Mouse (Mus musculus): ENCODE results near the gene Idnk. TPM values are rescaled to one million over a fixed set of nuclear protein-coding genes. Genes with fewer than 3 reads are reported as not detected.
"Not testable (repeated sequence)": the region's sequence is repeated elsewhere in the genome, so short reads cannot be mapped to it uniquely, and the experiment has no call there.

Gene Idnk
- total and polyA plus RNA-seq, 3 experiments = 14.8 to 63.2 (median 46.7) TPM

GRCm38 (mm10) chr13:58129687-58130246 lies 27.7 kb upstream of the Idnk start:
- no peak for ATAC-seq (ENCODE audit: extremely low read depth, insufficient number of reproducible peaks, low FRiP score, poor library complexity, severe bottlenecking)
- H3K27me3 ChIP-seq (ENCODE audit: insufficient read depth, low read length) = peaks cover 3% of the 10 kb centered on the region; the same call in 1 of the 2 replicates
- TF ChIP-seq GATA2 (IDR thresholded peaks at IDR 0.05; ENCODE audit: borderline replicate concordance, low read depth, low read length) = no peak
- TF ChIP-seq CTCF (IDR thresholded peaks at IDR 0.05; ENCODE audit: low read depth, low read length) = no peak
- no peak for TF ChIP-seq TAL1 (conservative IDR thresholded peaks at IDR 0.05; ENCODE audit: low read depth, low read length)
- TF ChIP-seq POLR2AphosphoS5 (IDR thresholded peaks at IDR 0.05; ENCODE audit: insufficient replicate concordance, low read depth, low read length) = no peak
- no peak for TF ChIP-seq GATA1 (IDR thresholded peaks at IDR 0.05; ENCODE audit: borderline replicate concordance, low read length)

GRCm38 (mm10) chr13:58131692-58132091 lies 25.8 kb upstream of the Idnk start:
- TF ChIP-seq TAL1 (conservative IDR thresholded peaks at IDR 0.05; ENCODE audit: low read depth, low read length) (no peak), CTCF (IDR thresholded peaks at IDR 0.05; ENCODE audit: low read depth, low read length) (no peak), POLR2AphosphoS5 (IDR thresholded peaks at IDR 0.05; ENCODE audit: insufficient replicate concordance, low read depth, low read length) (no peak), GATA2 (IDR thresholded peaks at IDR 0.05; ENCODE audit: borderline replicate concordance, low read depth, low read length) (no peak), GATA1 (IDR thresholded peaks at IDR 0.05; ENCODE audit: borderline replicate concordance, low read length) (no peak)
- Histone ChIP-seq H3K4me3 (ENCODE audit: low read depth, low read length) (no peak overlapping the region), H3K9me3 (replicated peaks) (peaks cover 16% of the 10 kb centered on the region), H3K27me3 (ENCODE audit: insufficient read depth, low read length) (peaks cover 5% of the 10 kb centered on the region), H3K36me3 (replicated peaks) (peaks cover 9% of the 10 kb centered on the region), H3K4me1 (ENCODE audit: insufficient read depth, low read depth, low read length) (peaks cover 18% of the 10 kb centered on the region)
- no peak for DNase-seq (ENCODE audit: low spot score)
- ATAC-seq (ENCODE audit: extremely low read depth, insufficient number of reproducible peaks, low FRiP score, poor library complexity, severe bottlenecking) = no peak

More at GRCm38 (mm10) chr13:58129687-58130246, 27.7 kb upstream of the Idnk start:
- Histone ChIP-seq H3K4me1 (ENCODE audit: insufficient read depth, low read depth, low read length) (peaks cover 27% of the 10 kb centered on the region), H3K4me3 (ENCODE audit: low read depth, low read length) (peak overlapping the region; percentile 98), H3K9me3 (replicated peaks) (peaks cover 5% of the 10 kb centered on the region), H3K36me3 (replicated peaks) (peaks cover 18% of the 10 kb centered on the region)
- peak; percentile 45 for DNase-seq (ENCODE audit: low spot score)

GRCm38 (mm10) chr13:58146603-58147002 lies 10.8 kb upstream of the Idnk start:
- H3K9me3 ChIP-seq (replicated peaks); ATAC-seq (ENCODE audit: extremely low read depth, insufficient number of reproducible peaks, low FRiP score, poor library complexity, severe bottlenecking); H3K36me3 ChIP-seq (replicated peaks); DNase-seq (ENCODE audit: low spot score); H3K4me3 ChIP-seq (ENCODE audit: low read depth, low read length): not testable (repeated sequence)
- peaks cover 27% of the 10 kb centered on the region for H3K27me3 ChIP-seq (ENCODE audit: insufficient read depth, low read length)
- peaks cover 15% of the 10 kb centered on the region for H3K4me1 ChIP-seq (ENCODE audit: insufficient read depth, low read depth, low read length)

- DNase-seq (ENCODE audit: low spot score) (no peak), ATAC-seq (ENCODE audit: extremely low read depth, insufficient number of reproducible peaks, low FRiP score, poor library complexity, severe bottlenecking) (no peak)
- Histone ChIP-seq H3K36me3 (replicated peaks) (no peaks in the 10 kb centered on the region), H3K4me3 (ENCODE audit: low read depth, low read length) (no peak overlapping the region), H3K4me1 (ENCODE audit: insufficient read depth, low read depth, low read length) (peaks cover 15% of the 10 kb centered on the region), H3K27me3 (ENCODE audit: insufficient read depth, low read length) (peaks cover 31% of the 10 kb centered on the region), H3K9me3 (replicated peaks) (no peaks in the 10 kb centered on the region)
- TF ChIP-seq CTCF (IDR thresholded peaks at IDR 0.05; ENCODE audit: low read depth, low read length) (no peak), TAL1 (conservative IDR thresholded peaks at IDR 0.05; ENCODE audit: low read depth, low read length) (no peak), GATA1 (IDR thresholded peaks at IDR 0.05; ENCODE audit: borderline replicate concordance, low read length) (no peak), GATA2 (IDR thresholded peaks at IDR 0.05; ENCODE audit: borderline replicate concordance, low read depth, low read length) (no peak), POLR2AphosphoS5 (IDR thresholded peaks at IDR 0.05; ENCODE audit: insufficient replicate concordance, low read depth, low read length) (no peak)
Measured at GRCm38 (mm10) chr13:58147760-58148159, 9.7 kb upstream of the Idnk start.

GRCm38 (mm10) chr13:58148256-58148831 lies 9.1 kb upstream of the Idnk start:
- Histone ChIP-seq H3K9me3 (replicated peaks) (no peaks in the 10 kb centered on the region), H3K4me1 (ENCODE audit: insufficient read depth, low read depth, low read length) (peaks cover 15% of the 10 kb centered on the region), H3K27me3 (ENCODE audit: insufficient read depth, low read length) (peaks cover 31% of the 10 kb centered on the region), H3K36me3 (replicated peaks) (no peaks in the 10 kb centered on the region), H3K4me3 (ENCODE audit: low read depth, low read length) (peak overlapping the region; percentile 54; the same call in 1 of the 2 replicates)
- DNase-seq (ENCODE audit: low spot score) (no peak), ATAC-seq (ENCODE audit: extremely low read depth, insufficient number of reproducible peaks, low FRiP score, poor library complexity, severe bottlenecking) (peak; percentile 68)
- TF ChIP-seq GATA1 (IDR thresholded peaks at IDR 0.05; ENCODE audit: borderline replicate concordance, low read length) (no peak), GATA2 (IDR thresholded peaks at IDR 0.05; ENCODE audit: borderline replicate concordance, low read depth, low read length) (no peak), CTCF (IDR thresholded peaks at IDR 0.05; ENCODE audit: low read depth, low read length) (no peak), TAL1 (conservative IDR thresholded peaks at IDR 0.05; ENCODE audit: low read depth, low read length) (no peak), POLR2AphosphoS5 (IDR thresholded peaks at IDR 0.05; ENCODE audit: insufficient replicate concordance, low read depth, low read length) (no peak)

- H3K36me3 ChIP-seq (replicated peaks) = no peaks in the 10 kb centered on the region
- no peak for TF ChIP-seq TAL1 (conservative IDR thresholded peaks at IDR 0.05; ENCODE audit: low read depth, low read length)
- no peaks in the 10 kb centered on the region for H3K9me3 ChIP-seq (replicated peaks)
- peaks cover 31% of the 10 kb centered on the region for H3K27me3 ChIP-seq (ENCODE audit: insufficient read depth, low read length)
- H3K4me1 ChIP-seq (ENCODE audit: insufficient read depth, low read depth, low read length) = peaks cover 15% of the 10 kb centered on the region
- DNase-seq (ENCODE audit: low spot score) (no peak), ATAC-seq (ENCODE audit: extremely low read depth, insufficient number of reproducible peaks, low FRiP score, poor library complexity, severe bottlenecking) (no peak)
- no peak overlapping the region for H3K4me3 ChIP-seq (ENCODE audit: low read depth, low read length)
Measured at GRCm38 (mm10) chr13:58149033-58149558, 8.4 kb upstream of the Idnk start.

Data from G1E (cell line).